Mouse (Mus musculus) liver, embryonic 14.5 days (tissue): ENCODE measurements around the gene Gpr19. TPM values are rescaled to one million over a fixed set of nuclear protein-coding genes. Genes with fewer than 3 reads are reported as not detected.

ENCODE experiments used
- ATAC-seq: fragments of 200-750 bp; cut with Nextera tagmentation; 2 replicates; pipeline ENCODE4 v1.8.0; 2017; ENCODE audit warnings: moderate number of reproducible peaks, mild to moderate bottlenecking, moderate library complexity; ENCODE audit not compliant: insufficient read depth
- DNase-seq, 3 experiments: peaks; one replicate each; pipeline ENCODE4 v3.0.0-alpha.2; 2012 to 2013; ENCODE audit warnings: low read depth in 3 of 3, low spot score in 3 of 3
- H3K27ac ChIP-seq: fragments of 300-500 bp; sonication (generic); 2 replicates; pipeline ENCODE4 v1.5.1; 2014; ENCODE audit warnings: moderate library complexity, mild to moderate bottlenecking, control low read depth, inconsistent platforms
- H3K27me3 ChIP-seq: fragments of 300-500 bp; sonication (generic); 2 replicates; pipeline ENCODE4 v1.6.1; 2014; ENCODE audit warnings: mild to moderate bottlenecking, low read length, moderate library complexity; ENCODE audit not compliant: control insufficient read depth, insufficient read depth
- H3K36me3 ChIP-seq: fragments of 300-500 bp; sonication (generic); replicated peaks from 2 replicates; pipeline ENCODE4 v1.6.1; 2014; ENCODE audit warnings: low read depth; ENCODE audit not compliant: control insufficient read depth, insufficient read depth
- H3K4me1 ChIP-seq, 2 experiments: fragments of 200-500 bp in 1 of 2; fragments of 300-500 bp in 1 of 2; sonication (generic) in 1 of 2; replicated peaks; 2 replicates each; pipeline ENCODE4 v1.6.1; 2012 to 2014; ENCODE audit warnings: antibody characterized with exemption in 1 of 2, inconsistent platforms in 1 of 2, low read length in 1 of 2; ENCODE audit not compliant: control insufficient read depth in 2 of 2, insufficient read depth in 2 of 2
- H3K4me2 ChIP-seq: fragments of 300-500 bp; sonication (generic); 2 replicates; pipeline ENCODE4 v1.6.1; 2014; ENCODE audit warnings: low read depth, mild to moderate bottlenecking, control low read depth, moderate library complexity
- H3K4me3 ChIP-seq, 2 experiments: fragments of 200-500 bp in 1 of 2; fragments of 300-500 bp in 1 of 2; sonication (generic) in 1 of 2; 2 replicates each; pipeline ENCODE4 v1.5.1; 2012 to 2014; ENCODE audit warnings: low read depth in 2 of 2, low read length in 2 of 2, mild to moderate bottlenecking in 2 of 2, control low read depth in 1 of 2, inconsistent platforms in 1 of 2, moderate library complexity in 1 of 2; ENCODE audit not compliant: insufficient read depth in 1 of 2
- H3K9ac ChIP-seq: fragments of 300-500 bp; sonication (generic); replicated peaks from 2 replicates; pipeline ENCODE4 v1.6.1; 2014; ENCODE audit warnings: mild to moderate bottlenecking, control low read depth, moderate library complexity
- H3K9me3 ChIP-seq: fragments of 300-500 bp; sonication (generic); 2 replicates; pipeline ENCODE4 v1.6.1; 2016; ENCODE audit warnings: low read length, mixed read lengths; ENCODE audit not compliant: control insufficient read depth
- CTCF ChIP-seq: IDR thresholded peaks from 2 replicates; pipeline ENCODE4 v1.5.1; 2016; ENCODE audit warnings: antibody characterized with exemption, low read depth, control low read depth
- EP300 ChIP-seq: IDR thresholded peaks from 2 replicates; pipeline ENCODE4 v1.6.1; 2016; ENCODE audit warnings: antibody characterized with exemption, low read depth
- whole genome bisulfite sequencing: fragments of 180-500 bp; shearing (Covaris S2); extraction: QIAGEN DNeasy Blood & Tissue Kit; methylation state at CpG from one replicate; pipeline ENCODE4 v1.1.7; 2014; ENCODE audit not compliant: insufficient replicate concordance; 5-methylcytosine and 5-hydroxymethylcytosine counted together
- polyA plus RNA-seq, 2 experiments: library from polyadenylated mRNA; depleted of rRNA in 1 of 2; stranded (reverse) in 1 of 2; unstranded in 1 of 2; fragments of >200 nt; fragmentation: Nextera tagmentation in 1 of 2; extraction: Ambion mirVana in 1 of 2; gene quantifications; 2 replicates each; pipeline versions ENCODE4 v1.2.1 to v1.2.3; 2012 to 2014

Gene Gpr19
- polyA plus RNA-seq, 2 experiments, result 4.4 TPM

- peaks cover 16% of the 10 kb centered on the region for H3K36me3 ChIP-seq
- H3K9me3 ChIP-seq, result no peaks in the 10 kb centered on the region
- DNase-seq (no peak), ATAC-seq (peak; percentile 10; the same call in 1 of the 2 replicates)
- H3K4me2 ChIP-seq, result peak overlapping the region; percentile 99
- H3K27me3 ChIP-seq, result no peaks in the 10 kb centered on the region
- peaks cover 20 to 25% of the 10 kb centered on the region in 2 experiments for H3K4me1 ChIP-seq
- WGBS, result under 1% methylated on average over 13 of the region's 13 CpGs
- H3K4me3 ChIP-seq, result peak overlapping the region; percentile 71 to 91
- TF ChIP-seq EP300 (no peak), CTCF (no peak)
- H3K27ac ChIP-seq, result peak overlapping the region; percentile 100
- H3K9ac ChIP-seq, result peak overlapping the region; percentile 100
These were observed 29.3 kb upstream of the Gpr19 start for GRCm38 (mm10) chr6:134927595-134928095.

- peaks cover 18% of the 10 kb centered on the region for H3K36me3 ChIP-seq
- ATAC-seq (peak; percentile 38), DNase-seq (no peak)
- TF ChIP-seq EP300 (no peak), CTCF (no peak)
- peaks cover 22 to 24% of the 10 kb centered on the region in 2 experiments for H3K4me1 ChIP-seq
- under 1% methylated on average over 63 of the region's 63 CpGs for WGBS
- peak overlapping the region; percentile 71 to 91 for H3K4me3 ChIP-seq
- H3K4me2 ChIP-seq, result peak overlapping the region; percentile 99
- H3K9me3 ChIP-seq, result no peaks in the 10 kb centered on the region
- H3K27ac ChIP-seq, result peak overlapping the region; percentile 100
- H3K9ac ChIP-seq, result peak overlapping the region; percentile 100
- H3K27me3 ChIP-seq, result no peaks in the 10 kb centered on the region
These were observed 28.6 kb upstream of the Gpr19 start for GRCm38 (mm10) chr6:134926803-134927594.

GRCm38 (mm10) chr6:134926338-134926705 is 27.9 kb upstream of the Gpr19 start:
- H3K9ac ChIP-seq, result peak overlapping the region; percentile 100
- H3K4me1 ChIP-seq, result peaks cover 22% of the 10 kb centered on the region in 2 experiments
- H3K9me3 ChIP-seq, result no peaks in the 10 kb centered on the region
- 33% methylated on average over 3 of the region's 3 CpGs for WGBS
- peaks cover 20% of the 10 kb centered on the region for H3K36me3 ChIP-seq
- no peak for ATAC-seq
- peak overlapping the region; percentile 71 to 91 for H3K4me3 ChIP-seq
- H3K27ac ChIP-seq, result peak overlapping the region; percentile 100
- H3K27me3 ChIP-seq, result no peaks in the 10 kb centered on the region
- TF ChIP-seq CTCF (no peak), EP300 (no peak)
- peak overlapping the region; percentile 99 for H3K4me2 ChIP-seq
- DNase-seq, result no peak

- TF ChIP-seq CTCF (no peak), EP300 (no peak)
- no peak for DNase-seq
- WGBS, result 52% methylated on average over 4 of the region's 4 CpGs
These were observed 27.4 kb upstream of the Gpr19 start for GRCm38 (mm10) chr6:134925673-134926337.

GRCm38 (mm10) chr6:134924262-134924661 is 25.9 kb upstream of the Gpr19 start:
- no peak overlapping the region for H3K27ac ChIP-seq
- H3K4me2 ChIP-seq, result no peak overlapping the region; the same call in 1 of the 2 replicates
- 59% methylated on average over 3 of the region's 3 CpGs for WGBS
- H3K9ac ChIP-seq, result no peak overlapping the region
- H3K27me3 ChIP-seq, result no peaks in the 10 kb centered on the region
- TF ChIP-seq CTCF (no peak), EP300 (no peak)
- no peak for ATAC-seq
- H3K4me3 ChIP-seq, result no peak overlapping the region
- H3K4me1 ChIP-seq, result peaks cover 9 to 13% of the 10 kb centered on the region in 2 experiments
- peaks cover 16% of the 10 kb centered on the region for H3K36me3 ChIP-seq
- no peak for DNase-seq
- H3K9me3 ChIP-seq, result no peaks in the 10 kb centered on the region

More at GRCm38 (mm10) chr6:134925673-134926337, 27.4 kb upstream of the Gpr19 start:
- Histone ChIP-seq H3K36me3 (peaks cover 16% of the 10 kb centered on the region), H3K9ac (no peak overlapping the region; the same call in 1 of the 2 replicates), H3K27ac (peak overlapping the region; percentile 17; the same call in 1 of the 2 replicates), H3K4me3 (peak overlapping the region in 1 of 2 experiments; percentile 36; a peak in 2 of 4 replicates), H3K4me2 (peak overlapping the region; percentile 59), H3K9me3 (no peaks in the 10 kb centered on the region), H3K27me3 (no peaks in the 10 kb centered on the region), H3K4me1 (peaks cover 17 to 19% of the 10 kb centered on the region in 2 experiments)
- ATAC-seq, result no peak
